Mouse (Mus musculus) neural tube, embryonic 11.5 days (tissue): ENCODE results near the gene Scgb1a1. TPM values are rescaled to one million over a fixed set of nuclear protein-coding genes. Genes with fewer than 3 reads are reported as not detected.

Source experiments
- polyA plus RNA-seq: library from polyadenylated mRNA; unstranded; fragments of >200 nt; fragmentation: Nextera tagmentation; extraction: Ambion mirVana; gene quantifications from 2 replicates; pipeline ENCODE4 v1.2.1, GENCODE M21; 2014

The Scgb1a1 gene
- polyA plus RNA-seq, 1 experiment from 2014 or later, result not detected

Other genes starting within 250 kb of the Scgb1a1 start
- gene Gng3, start 248.8 kb downstream of the Scgb1a1 start, polyA plus RNA-seq, result 137 and 151 TPM in 2 replicates
- gene Lrrn4cl, start 237.2 kb downstream of the Scgb1a1 start, polyA plus RNA-seq, result 0.32 and 0.44 TPM in 2 replicates
- gene Ubxn1, start 216.5 kb downstream of the Scgb1a1 start, polyA plus RNA-seq, result 182 and 186 TPM in 2 replicates
- 52.9 and 55.0 TPM in 2 replicates for gene Uqcc3, start 207.0 kb downstream of the Scgb1a1 start, polyA plus RNA-seq
- 93.5 and 93.8 TPM in 2 replicates for gene Lbhd1, start 204.2 kb downstream of the Scgb1a1 start, polyA plus RNA-seq
- not detected in 2 replicates for gene Gm49403, start 204.0 kb downstream of the Scgb1a1 start, polyA plus RNA-seq
- gene 1810009A15Rik, start 199.1 kb downstream of the Scgb1a1 start, polyA plus RNA-seq, result 103 and 112 TPM in 2 replicates
- not detected in 2 replicates for gene Gm49416, start 199.0 kb downstream of the Scgb1a1 start, polyA plus RNA-seq
- gene Ints5, start 195.0 kb downstream of the Scgb1a1 start, polyA plus RNA-seq, result 40.8 and 49.9 TPM in 2 replicates
- gene Ganab, start 189.9 kb downstream of the Scgb1a1 start, polyA plus RNA-seq, result 116 and 128 TPM in 2 replicates
- 50.6 and 59.0 TPM in 2 replicates for gene B3gat3, start 167.6 kb downstream of the Scgb1a1 start, polyA plus RNA-seq
- 0.88 and 1.2 TPM in 2 replicates for gene Rom1, start 158.6 kb downstream of the Scgb1a1 start, polyA plus RNA-seq
- 7.9 and 9.3 TPM in 2 replicates for gene Eml3, start 158.4 kb downstream of the Scgb1a1 start, polyA plus RNA-seq
- gene Mta2, start 146.1 kb downstream of the Scgb1a1 start, polyA plus RNA-seq, result 55.6 and 57.5 TPM in 2 replicates
- 30.2 and 36.3 TPM in 2 replicates for gene Tut1, start 134.1 kb downstream of the Scgb1a1 start, polyA plus RNA-seq
- gene Eef1g, start 120.9 kb downstream of the Scgb1a1 start, polyA plus RNA-seq, result 468 and 469 TPM in 2 replicates
- gene Ahnak, start 98.7 kb downstream of the Scgb1a1 start, polyA plus RNA-seq, result 4.4 and 4.5 TPM in 2 replicates
- 12.2 and 14.5 TPM in 2 replicates for gene Asrgl1, start 47.7 kb upstream of the Scgb1a1 start, polyA plus RNA-seq